Mouse (Mus musculus) E14TG2a.4 (cell line): ENCODE results near the gene Nudt8.
"Not testable (repeated sequence)": the region's sequence is repeated elsewhere in the genome, so short reads cannot be mapped to it uniquely, and the experiment has no call there.

ENCODE experiments used
- CTCF ChIP-seq: conservative IDR thresholded peaks from 2 replicates; pipeline ENCODE4 v1.5.1; 2014; ENCODE audit warnings: low read length
- NANOG ChIP-seq: IDR thresholded peaks from 2 replicates; pipeline ENCODE4 v1.6.1; 2014; ENCODE audit warnings: borderline replicate concordance, low read length, mixed read lengths

DNA sequence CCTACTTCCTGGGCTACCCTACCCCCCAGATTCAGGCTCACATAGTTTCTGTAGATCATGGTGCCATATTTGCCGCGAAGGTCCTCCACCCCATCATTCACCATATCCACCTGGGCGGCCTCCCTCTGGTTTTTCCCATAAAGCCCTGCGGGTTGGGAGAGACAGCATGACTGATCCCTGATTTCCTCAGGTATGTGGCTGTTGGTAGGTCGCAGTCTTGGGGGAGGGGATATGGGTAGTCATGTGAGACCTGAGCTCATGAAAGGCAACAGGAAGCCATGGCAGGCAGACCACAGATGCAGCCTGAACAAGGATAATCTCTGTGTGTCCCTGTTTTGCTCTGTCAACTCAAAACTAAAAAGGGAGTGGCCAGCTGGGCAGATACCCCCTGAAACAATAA is 40.6 kb downstream of the Nudt8 start:
- not testable (repeated sequence) for TF ChIP-seq CTCF, NANOG
